Mouse (Mus musculus) layer of hippocampus, adult 2 months (tissue): ENCODE data around the gene Dab2ip. TPM values are rescaled to one million over a fixed set of nuclear protein-coding genes. Genes with fewer than 3 reads are reported as not detected.

Source experiments
- DNase-seq, 2 experiments: peaks; one replicate each; pipeline ENCODE4 v3.0.0; 2022; ENCODE audit warnings: low spot score in 2 of 2
- H3K27ac ChIP-seq: fragments of 200-600 bp; 2 replicates; pipeline ENCODE4 v1.8.1; 2022
- H3K4me3 ChIP-seq: fragments of 200-600 bp; 2 replicates; pipeline ENCODE4 v1.8.1; 2022; ENCODE audit warnings: mild to moderate bottlenecking
- CTCF ChIP-seq: fragments of 200-600 bp; conservative IDR thresholded peaks from 2 replicates; pipeline ENCODE4 v1.8.1; 2022; ENCODE audit warnings: antibody characterized with exemption, mild to moderate bottlenecking, moderate library complexity
- total RNA-seq, 2 experiments: library from RNA; stranded (reverse); gene quantifications; 2 replicates each; pipeline ENCODE4 v1.2.3; 2021

Gene Dab2ip
- total RNA-seq, 2 experiments from 2014 or later = 96.3 to 103 TPM

DNA sequence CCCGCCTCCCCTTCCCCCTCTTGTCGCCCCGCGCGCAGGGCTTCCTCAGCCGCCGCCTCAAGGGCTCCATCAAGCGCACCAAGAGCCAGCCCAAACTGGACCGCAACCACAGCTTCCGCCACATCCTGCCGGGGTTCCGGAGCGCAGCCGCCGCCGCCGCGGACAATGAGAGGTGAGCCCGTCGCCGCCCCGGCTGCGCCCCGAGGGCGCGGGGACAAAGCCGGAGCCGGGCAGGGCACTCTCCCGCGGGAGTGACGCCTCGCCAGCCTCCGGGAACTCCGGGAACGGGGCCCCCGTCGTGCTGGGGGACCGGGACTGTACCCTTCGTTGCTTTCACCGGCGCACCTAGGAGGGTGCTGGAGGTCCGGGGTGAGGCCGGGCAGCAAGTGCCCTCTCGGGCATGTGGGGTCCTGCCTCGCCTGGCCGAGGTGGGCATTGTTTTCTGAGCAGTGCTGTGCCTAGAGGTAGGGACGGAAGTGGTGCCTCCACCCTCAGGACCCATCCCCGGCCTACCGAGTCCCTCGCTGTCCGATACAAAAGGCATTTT, 103.5 kb downstream of the Dab2ip start:
- TF ChIP-seq CTCF = no peak
- DNase-seq = no peak
- peak overlapping the region; percentile 90 for H3K27ac ChIP-seq
- peak overlapping the region; percentile 74 for H3K4me3 ChIP-seq

DNA sequence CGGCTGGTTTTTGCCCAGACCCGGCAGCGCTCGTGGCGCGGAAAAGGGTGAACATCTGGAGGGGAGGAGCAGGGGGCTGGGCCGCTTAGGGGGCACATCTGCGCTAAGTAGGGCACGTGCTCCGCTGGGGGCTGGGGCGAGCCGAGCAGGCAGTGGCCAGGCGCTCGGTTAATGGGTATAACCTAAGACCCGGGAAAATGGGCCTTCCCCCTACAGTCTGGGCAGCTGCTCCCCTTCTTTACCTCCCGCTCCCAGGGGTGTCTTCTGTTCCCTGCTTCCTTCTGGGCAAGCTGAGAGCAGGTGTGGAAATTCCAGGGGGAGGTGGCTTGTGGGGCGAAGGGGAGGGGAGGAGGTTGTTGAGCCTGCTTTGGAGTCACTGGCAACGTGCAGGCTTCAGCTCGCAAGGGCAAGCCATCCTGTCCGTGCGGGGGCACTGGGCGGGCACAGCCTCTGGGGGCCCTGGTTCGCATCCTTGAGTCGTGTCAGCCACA, 104.0 kb downstream of the Dab2ip start:
- peak overlapping the region; percentile 74 for H3K4me3 ChIP-seq
- peak overlapping the region; percentile 90 for H3K27ac ChIP-seq
- DNase-seq = no peak
- no peak for TF ChIP-seq CTCF

DNA sequence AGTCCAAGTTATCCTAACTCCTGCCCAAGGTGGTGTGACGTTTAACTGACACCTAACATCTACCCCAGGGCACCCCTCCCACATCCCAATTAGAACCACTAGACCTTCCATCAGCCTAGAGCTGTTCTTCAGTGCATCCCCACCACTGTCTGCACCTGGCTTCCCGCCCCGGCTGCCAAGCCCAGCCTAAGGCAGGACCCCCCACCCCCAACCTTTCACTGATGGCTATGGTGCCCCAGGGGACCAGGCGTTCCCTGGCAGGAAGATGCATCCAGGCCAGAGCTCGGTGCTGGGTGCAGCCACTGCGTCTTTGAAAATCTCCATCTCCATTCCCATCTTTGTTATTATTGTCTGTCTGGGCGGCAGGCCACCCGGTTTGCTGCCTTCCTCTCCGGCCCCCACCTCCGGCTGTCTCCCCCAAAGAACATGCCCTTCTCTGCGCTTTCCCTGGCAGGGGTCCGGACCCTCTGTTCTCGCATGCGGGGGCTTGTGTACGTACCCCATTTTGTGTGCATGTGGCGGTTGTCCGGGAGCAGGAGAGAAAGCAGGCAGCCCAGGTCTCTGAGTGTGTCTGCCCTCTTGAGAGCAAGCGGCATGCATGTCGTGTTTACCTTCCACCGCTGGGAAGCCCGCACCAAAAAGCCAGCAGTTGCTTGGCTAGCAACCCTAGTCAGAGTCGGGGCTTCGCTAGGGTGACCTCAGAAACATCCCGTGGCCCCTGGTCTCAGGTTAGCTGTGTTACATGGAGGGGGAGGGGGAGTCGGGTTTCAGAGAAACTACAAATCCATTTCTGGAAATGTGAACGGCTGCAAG, 104.9 kb downstream of the Dab2ip start:
- DNase-seq = no peak
- TF ChIP-seq CTCF = peak; percentile 51
- Histone ChIP-seq H3K4me3 (peak overlapping the region; percentile 74), H3K27ac (peak overlapping the region; percentile 90)

DNA sequence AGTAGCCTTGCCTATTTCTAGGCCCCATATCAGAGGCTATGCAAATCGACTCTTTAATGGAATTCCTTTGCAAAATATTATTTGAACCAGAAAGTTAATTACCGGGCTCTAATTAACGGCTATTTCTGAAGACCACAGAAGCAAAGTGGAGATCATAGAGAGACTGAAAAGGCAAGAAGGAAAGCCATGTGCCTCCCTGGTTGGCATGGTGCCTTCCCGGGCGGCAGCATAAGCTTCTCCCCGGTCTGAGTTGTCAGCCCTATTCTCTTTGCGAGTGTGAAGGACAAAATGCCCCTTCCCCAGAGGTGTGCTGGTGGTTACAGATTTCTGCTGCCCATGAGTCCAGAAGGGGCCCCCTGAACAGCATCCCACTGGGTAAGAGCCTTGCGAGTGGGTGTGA, 109.7 kb downstream of the Dab2ip start:
- Histone ChIP-seq H3K4me3 (no peak overlapping the region), H3K27ac (no peak overlapping the region)
- DNase-seq = no peak
- TF ChIP-seq CTCF = no peak

DNA sequence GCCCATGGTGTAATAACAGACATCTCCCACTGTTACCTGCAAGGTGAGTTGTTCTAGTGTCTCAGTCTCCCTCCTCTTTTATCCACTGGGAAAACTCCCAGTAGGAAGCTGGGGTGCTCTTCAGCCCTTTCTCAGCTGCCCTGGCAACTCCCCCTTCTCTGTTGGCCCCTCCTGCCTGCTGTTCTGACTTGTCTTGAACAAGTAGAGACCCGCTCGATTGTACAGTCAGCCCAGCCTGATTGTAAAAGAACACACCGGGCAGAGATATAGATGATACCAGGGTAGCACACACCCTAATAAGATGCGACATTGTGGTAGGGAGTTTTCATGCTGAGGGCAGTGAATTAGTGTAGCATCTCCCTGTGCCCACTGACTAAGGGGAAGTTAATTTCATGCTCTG, 111.2 kb downstream of the Dab2ip start:
- Histone ChIP-seq H3K4me3 (no peak overlapping the region), H3K27ac (no peak overlapping the region)
- TF ChIP-seq CTCF = no peak
- DNase-seq = no peak

DNA sequence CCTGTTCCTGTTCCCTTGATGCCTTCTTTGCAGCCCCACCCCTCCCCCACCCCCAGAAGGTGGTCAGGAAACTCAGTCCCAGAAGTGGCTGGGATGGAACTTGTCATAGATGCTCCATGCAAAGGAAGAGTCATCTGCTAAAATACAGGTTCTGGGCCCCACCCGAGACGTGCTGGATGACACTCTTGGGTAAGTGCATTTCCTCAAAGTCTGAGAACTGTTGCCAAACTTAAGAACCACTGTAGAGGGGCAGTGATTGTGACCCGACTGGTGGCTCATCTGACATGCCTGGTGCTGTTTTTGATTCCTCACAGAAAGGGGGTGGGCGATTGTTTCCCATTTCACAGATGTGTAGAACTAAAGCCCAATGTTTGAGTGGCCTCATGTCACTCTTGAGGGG, 111.7 kb downstream of the Dab2ip start:
- H3K27ac ChIP-seq = no peak overlapping the region
- H3K4me3 ChIP-seq = no peak overlapping the region
- DNase-seq = no peak
- TF ChIP-seq CTCF = no peak

DNA sequence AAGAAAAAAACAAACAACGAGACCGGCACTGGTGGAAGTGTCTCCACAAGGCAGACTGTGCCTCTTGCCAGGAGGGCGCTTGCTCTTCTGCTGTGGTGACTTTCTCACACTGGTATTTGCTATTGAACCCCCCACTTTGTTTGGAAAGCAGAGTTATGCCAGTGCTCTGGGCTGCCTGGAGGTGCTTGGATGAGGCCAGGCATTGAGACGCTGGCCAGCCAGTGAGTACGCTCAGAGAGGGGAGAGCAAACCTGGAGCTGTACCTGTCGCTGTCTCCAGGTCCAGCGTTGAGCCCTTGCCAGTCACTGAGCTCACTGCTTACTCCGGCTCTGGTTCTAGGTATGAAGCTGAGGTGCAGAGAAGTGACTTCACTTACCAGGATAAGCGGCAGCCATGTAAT, 112.2 kb downstream of the Dab2ip start:
- TF ChIP-seq CTCF = no peak

DNA sequence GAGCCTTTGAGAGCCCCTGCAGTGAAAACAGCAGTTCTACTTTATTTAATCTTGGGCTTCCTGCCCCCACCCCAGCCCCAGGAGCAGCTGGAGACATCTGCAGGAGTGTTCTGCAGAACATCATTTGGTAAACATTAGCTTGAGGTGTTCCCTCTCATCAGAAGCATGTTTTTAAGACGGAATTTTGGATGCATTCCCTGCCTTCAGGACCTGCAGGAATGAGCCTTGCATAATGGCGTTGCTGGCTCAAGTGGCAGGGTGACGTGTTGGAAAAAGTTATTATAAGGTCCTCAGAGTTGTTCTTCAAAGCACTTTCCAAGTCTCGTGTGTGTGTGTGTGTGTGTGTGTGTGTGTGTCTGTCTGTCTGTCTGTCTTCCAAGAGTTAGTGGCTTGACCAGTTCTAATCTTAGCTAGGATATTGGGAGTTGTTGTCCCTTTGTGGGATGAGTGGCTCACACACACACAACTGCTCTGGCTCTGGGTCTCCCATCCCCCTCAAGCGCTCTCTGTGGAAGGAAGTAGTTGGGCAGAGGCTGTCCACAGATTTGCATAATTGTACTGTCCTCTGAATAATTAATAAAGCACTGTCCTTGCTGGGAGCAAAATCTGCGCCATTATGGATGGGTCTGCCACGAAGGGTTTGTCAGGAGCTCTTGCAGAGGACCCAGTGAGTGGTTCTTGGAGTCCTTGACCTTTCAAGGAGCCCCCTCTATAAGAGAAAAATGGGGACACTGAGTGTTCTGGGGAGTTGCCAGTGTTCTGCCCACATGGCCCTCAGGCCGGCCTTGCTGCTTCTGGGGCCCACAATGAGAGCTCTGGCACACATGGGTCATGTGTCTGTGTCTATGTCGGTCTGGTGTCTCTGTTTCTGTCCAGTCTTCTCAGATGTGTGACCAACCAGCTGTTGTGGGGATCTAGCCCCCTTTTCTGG, 114.2 kb downstream of the Dab2ip start:
- no peak for TF ChIP-seq CTCF
- H3K27ac ChIP-seq = peak overlapping the region; percentile 68
- no peak for DNase-seq
- H3K4me3 ChIP-seq = no peak overlapping the region

More for the DNA sequence above, 112.2 kb downstream of the Dab2ip start:
- H3K4me3 ChIP-seq = no peak overlapping the region
- H3K27ac ChIP-seq = no peak overlapping the region; the same call in 1 of the 2 replicates
- no peak for DNase-seq

DNA sequence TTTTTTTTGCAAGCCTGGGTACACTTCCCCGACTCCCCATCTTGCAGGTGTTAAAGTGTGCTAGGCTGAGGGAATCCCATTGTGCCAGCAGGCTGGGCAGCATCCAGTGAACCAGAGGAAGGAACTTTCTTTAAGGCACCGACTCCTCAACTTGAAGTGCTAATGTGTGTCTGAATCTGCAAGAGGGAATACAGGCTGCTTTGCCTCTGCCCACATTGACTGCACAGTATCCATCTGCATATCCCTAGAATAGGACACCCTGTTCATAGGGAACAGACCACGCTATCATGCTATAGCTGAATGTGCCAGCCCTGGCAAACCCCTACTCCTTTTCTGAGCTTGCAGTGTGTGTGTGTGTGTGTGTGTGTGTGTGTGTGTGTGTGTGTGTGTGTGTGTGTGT, 115.1 kb downstream of the Dab2ip start:
- TF ChIP-seq CTCF = no peak
- H3K27ac ChIP-seq = peak overlapping the region; percentile 68; the same call in 1 of the 2 replicates
- no peak overlapping the region for H3K4me3 ChIP-seq
- peak in 1 of 2 experiments; percentile 44 for DNase-seq

DNA sequence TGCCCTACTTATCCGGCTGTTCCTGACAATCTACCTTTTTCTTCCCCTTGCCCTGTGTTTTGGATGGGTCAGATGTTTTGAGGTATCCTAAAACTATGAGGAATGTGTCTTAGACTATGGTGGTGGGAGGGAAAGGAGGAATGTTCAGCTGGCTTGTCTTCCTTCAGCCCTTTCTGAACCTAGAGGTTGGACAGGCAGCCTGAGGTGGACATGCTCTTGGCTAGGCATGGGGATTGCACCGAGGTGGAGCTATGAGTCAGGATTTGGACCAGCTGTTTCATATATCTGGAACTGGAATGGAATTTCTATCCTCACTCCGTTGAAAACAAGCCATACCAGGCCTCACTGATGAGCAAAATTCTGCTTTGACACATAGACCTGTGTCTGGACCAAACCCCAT, 115.9 kb downstream of the Dab2ip start:
- H3K4me3 ChIP-seq = no peak overlapping the region
- DNase-seq = no peak
- peak overlapping the region; percentile 25; the same call in 1 of the 2 replicates for H3K27ac ChIP-seq
- no peak for TF ChIP-seq CTCF

DNA sequence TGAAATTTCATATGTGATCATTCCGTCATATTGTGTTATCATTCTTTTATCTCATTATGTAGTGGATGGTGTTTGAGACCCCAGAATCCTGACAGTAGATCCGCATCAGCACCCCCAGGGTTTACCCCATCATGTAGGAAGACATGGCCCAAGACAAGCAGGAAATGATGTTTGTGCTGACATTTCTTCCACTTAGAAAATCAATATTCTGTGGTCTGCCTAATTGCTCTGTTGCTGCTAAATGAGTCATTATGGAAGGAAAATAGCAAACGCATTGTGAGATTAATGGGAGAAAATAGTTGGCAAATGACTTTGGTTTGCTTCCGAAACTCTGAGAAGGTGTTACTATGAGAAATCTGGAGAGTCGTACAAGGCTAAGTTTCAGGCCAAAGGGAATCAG, 116.4 kb downstream of the Dab2ip start:
- no peak for DNase-seq
- Histone ChIP-seq H3K4me3 (no peak overlapping the region), H3K27ac (no peak overlapping the region)
- TF ChIP-seq CTCF = no peak

DNA sequence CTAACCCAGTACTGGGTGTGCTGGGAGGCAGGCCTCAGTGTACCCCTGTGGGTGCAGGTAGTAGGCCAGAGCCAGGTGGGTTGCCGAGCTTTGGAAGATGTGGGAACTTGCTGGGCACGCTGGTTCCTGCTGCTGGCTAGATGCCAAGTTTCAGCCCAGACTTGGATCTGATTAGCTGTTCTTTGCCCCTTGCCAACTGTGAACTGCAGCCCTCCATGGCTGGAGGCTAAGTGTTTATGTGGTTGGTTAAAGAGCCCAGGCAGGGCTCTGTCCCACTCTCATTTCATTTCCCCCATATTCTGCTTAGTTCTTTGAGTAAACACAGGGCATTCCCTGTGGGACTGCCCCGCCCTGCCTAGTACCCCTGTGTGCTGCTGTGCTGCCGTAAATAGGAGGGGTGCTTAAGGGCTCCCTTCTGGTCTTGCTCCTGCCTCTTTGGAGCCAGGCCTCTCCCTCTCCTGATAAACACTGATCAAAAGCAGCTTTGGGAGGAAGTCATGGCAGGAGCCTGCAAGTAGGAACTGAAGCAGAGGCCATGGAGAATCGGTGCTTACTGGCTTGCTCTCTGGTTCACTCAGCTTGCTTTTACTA, 118.1 kb downstream of the Dab2ip start:
- H3K4me3 ChIP-seq = no peak overlapping the region
- no peak for TF ChIP-seq CTCF
- DNase-seq = no peak
- peak overlapping the region; percentile 58 for H3K27ac ChIP-seq
